Mouse (Mus musculus) hematopoietic stem cell, adult 5-6 weeks (primary cell): ENCODE measurements at regions not wholly inside any gene's neighbourhood (a gene's known extent, or its start where the extent isn't known, plus 50 kb on each side); places are given as distances from the start of the nearest gene placed in this dataset.
A peak's percentile ranks its signal among the peaks of the same experiment; 100 is the strongest.
"Not testable (repeated sequence)": the region's sequence is repeated elsewhere in the genome, so short reads cannot be mapped to it uniquely, and the experiment has no call there.

ENCODE experiments used
- ATAC-seq, 2 experiments: fragments of 125-278 bp in 1 of 2; replicated peaks in 1 of 2; 2 replicates each; pipeline ENCODE4 v1.8.0; 2016 to 2017; ENCODE audit warnings: inconsistent platforms in 2 of 2, mild to moderate bottlenecking in 2 of 2, moderate number of reproducible peaks in 2 of 2, low read depth in 1 of 2, moderate TSS enrichment in 1 of 2; ENCODE audit not compliant: low FRiP score in 2 of 2, poor library complexity in 2 of 2, severe bottlenecking in 2 of 2, insufficient read depth in 1 of 2, low TSS enrichment in 1 of 2

DNA sequence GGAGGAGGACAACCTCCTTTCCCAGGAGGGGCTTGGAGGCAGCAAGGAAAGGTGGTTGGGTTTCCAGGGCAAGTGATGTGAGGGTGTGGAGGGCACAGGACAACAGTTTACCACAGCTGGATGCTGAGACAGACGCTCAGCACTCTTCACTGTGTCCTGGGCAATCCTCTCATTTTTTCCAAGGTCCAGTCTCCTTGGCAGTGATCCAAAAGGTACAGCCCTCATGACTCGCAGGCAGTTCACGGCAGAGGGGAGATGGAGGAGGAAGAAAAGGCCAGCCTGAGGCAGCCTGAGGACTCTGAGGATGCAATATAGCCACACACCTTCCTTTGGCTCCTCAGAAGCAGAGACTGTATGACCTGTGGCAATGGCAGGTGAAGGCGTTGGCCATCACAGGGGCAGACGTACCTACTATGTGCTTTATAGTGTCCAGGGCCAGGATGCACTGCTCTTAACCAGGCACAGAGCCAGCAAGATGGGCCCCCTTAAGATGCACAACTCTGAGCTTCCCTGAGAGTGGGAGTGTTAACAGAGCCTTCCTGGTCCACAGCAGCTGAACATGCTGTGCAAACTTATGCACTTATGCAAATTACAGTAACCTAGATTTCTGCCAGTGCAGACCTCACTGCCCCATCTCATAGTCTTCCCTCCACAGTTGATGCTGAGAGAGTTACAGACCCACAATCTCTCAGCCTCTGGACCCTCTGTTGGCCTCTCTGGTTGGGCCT is 181.2 kb downstream of the Glrx3 start:
- ATAC-seq, result no peak

DNA sequence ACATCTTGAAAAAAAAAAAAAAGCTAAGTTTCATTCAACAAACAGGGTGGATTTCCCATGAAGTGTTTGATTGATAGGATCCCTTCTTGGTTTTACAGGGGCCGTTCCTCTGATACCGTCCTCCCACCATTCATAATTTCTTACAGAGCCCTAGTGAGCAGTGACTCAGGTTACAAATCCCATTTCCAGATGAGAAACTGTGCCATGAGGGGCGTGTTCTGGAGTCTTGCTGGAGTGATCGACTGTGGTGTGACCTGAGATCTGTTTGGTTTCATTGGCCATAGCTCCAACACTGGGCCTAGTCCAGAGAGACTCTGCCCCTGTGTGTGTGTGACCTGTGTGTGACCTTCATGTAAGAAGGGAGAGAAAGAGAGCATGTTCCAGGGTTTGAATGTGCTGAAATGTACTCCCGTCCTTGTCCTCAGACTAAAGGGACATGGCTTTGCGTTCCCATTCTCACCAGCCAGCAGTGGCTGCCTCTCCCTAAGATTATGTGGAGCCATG is 181.9 kb downstream of the Glrx3 start:
- ATAC-seq, result no peak

DNA sequence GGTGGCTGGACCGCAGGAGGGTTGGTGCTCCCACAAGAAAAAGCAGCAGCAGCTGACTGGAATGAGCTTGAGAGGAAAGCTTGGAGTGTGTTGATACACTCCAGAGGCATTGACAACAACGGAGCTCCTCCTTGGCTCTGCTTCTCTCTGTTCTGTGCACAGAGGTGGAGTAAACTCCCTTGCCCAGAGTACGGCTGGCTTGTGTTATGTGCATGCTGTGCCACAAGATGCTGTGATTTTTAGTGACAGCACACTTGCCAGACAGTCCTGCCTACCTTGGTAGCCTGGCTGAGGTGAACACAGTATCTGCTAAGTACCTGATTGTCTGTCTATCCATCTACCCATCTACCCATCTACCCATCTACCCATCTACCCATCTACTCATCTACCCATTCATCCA is 190.9 kb downstream of the Glrx3 start:
- ATAC-seq, result no peak

DNA sequence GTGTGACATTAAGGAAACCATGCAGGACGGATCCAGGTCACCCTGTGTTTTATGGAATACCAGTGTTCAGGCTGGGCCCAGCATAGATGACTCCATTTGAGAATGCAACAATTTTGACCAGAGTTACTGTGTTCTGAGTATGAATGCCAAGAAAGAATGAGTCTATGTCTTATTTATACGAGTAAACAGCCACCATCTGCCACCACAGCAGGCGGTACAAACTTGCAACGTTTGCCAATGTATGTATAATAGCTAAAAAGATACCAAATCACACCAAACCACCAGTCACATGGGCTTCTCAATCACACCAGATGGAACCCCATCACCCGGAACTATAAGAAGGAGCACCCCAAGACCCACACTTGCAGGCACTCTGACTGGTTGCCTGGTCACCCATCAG is 192.1 kb downstream of the Glrx3 start:
- no peak for ATAC-seq

DNA sequence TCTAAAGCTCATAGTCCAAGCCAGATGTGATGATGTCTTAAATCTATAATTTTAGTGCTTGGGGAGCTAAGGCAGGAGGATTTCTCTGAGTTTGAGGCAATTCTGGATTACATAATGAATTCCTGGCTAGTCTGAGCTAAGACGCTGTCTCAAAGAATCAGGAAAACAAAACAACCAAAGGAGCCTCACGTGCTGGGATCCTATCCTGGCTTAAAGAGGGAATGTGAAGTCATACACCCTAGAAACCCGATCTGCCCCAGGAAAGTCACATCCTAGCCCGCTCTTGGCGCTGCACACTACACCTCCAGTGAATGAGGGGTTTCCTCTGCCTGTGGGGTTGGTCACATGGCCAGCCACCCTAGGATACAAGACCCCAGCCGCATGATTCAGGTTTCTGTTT is 211.2 kb downstream of the Glrx3 start:
- ATAC-seq, result no peak

DNA sequence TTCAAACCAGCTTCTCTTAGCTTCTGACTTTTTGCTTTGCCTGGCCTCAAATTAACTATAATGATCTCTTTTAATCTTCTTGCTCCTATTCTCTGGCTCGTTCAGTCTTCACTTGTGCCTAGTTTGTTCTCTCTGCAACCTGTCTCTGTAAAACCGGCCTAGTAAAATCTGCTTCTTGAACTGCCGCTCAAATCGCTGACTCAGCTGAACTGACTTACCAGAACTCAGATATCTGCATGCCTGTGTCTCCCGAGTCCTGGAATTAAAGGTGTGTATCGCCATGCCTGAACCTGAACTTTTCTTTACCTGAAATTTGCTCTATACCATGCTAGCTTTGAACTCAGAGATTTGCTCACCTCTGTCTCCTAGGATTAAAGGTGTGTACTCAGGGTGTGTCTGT is 212.2 kb downstream of the Glrx3 start:
- no peak for ATAC-seq

DNA sequence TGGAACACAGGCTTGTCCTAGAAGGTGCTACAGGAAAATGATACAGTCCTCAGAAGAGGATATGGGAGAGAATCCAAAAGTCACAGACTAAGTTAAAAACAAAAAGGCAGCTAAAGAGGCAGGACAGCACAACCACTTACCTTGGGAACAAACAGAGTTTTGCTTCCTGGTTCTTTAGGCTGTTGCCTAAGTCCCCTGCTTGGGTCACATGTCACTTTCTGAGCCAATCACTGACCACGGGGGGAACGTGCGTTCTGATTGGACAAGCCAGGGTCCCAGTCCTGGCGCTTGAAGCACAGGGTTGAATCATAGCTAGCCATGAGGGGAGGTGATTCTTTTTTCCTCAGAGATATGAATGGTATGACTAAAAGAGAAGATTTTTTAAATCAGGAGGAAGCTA is 216.4 kb downstream of the Glrx3 start:
- no peak for ATAC-seq

DNA sequence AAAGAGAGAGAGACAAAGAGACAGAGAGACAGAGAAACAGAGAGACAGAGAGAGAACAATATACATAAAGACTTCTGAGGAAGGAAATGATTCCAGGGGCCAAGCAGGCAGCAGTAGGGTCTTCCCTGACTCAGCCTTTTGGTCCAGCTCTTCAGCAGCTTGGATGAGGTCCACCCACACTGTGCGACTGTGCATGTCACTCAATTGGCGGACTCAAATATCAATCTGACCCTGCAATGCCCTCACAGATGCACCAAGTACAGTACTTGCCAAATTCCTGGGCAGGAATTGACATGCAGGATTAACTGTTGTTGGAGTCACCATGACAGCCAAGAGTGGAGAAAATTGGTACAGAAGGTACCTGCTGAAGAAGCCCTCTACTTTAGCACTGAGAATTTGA is 229.8 kb downstream of the Glrx3 start:
- ATAC-seq, result no peak

DNA sequence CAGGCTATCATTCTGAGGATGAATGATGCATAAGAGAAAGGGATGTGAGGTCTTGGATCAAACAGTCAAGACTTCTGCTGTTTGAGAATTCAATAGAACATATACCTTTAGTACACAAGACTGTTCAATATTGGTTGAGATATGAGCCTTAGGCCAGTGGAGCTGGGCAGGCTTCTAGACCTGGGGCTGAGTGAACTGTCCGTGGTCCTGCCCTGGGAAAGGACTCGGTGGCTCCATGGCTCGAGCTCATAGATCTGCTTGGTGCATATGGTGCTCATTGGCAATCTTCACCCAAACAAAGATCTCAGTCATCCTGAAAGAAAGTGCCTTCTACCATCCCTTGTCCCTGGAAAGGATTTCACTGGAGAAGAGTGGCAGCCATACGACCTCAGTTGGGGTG is 233.7 kb downstream of the Glrx3 start:
- ATAC-seq, result no peak

DNA sequence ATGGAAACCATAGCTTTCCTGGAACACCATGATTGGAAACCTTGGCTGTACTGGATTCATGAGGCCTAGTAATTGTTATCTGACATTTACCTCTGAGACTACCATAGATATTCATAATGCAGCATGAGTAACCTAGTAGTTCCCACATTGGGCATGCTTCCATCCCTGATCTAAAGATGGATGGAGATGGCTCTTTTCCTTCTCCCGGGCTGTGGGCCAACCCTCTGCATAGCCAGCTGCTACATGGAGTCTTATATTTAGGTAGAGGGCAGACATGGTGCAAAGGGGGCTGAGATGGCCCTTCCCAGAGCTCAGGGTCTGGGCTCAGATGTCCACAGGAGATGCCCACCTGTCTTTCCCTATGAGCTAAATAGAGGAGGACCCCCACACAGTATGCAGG is 237.2 kb downstream of the Glrx3 start:
- ATAC-seq, result no peak

DNA sequence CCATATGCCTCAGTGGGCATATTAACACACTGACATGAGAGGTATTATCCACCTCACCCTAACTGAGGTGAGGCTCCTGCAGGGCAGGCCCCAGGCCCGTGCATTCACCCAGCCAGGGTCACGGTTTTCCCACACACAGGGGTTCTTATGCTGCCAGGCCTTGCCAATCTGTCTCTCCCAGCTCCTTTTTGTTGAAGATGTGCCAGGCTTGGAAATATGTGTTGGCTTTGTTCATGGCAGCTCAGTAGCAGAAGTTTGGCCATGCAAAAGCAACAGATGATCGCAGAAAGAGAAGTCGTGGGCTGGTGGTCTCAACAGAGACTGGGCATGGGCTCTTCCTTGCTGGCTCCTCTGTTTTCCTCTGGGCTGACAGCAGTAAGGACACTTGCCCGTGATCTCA is 238.0 kb downstream of the Glrx3 start:
- ATAC-seq, result no peak

DNA sequence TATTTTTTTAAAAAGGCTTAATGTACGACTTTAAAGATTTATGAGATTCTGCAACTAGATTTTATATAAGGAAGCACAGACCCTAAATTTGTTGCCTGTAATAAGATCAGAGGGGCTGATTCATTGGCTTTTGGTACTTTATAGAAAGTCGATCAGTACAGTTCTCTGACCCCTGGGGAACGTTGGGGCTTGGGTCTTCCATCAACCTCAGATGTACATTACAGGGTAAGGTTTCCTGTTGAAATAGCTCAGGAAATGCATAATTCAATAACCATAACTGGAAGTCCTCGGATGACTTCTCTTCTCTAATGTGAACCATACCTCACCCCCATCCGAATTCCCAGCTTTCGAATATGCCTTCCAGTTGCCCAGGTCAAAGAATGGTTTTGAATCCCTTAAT is 247.4 kb downstream of the Glrx3 start:
- ATAC-seq, result no peak

DNA sequence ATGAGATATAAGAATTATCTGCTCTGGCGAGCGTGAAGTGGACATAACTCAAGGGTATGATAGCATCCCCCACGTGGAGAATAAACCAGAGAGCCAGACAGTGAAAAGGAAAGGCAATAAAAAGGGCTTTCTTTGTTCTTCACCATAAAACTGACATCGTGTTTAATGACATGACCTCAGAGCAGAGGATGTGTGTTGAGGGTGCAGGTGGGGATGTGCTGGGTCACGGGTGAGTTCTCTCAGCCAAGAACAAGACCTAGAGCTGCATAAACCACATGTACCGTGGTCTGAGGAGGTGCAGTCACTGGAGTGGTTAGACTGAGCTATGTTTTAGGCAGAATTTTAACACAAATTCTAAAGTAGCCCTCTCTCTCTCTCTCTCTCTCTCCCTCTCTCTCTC is 247.9 kb downstream of the Glrx3 start:
- no peak for ATAC-seq

DNA sequence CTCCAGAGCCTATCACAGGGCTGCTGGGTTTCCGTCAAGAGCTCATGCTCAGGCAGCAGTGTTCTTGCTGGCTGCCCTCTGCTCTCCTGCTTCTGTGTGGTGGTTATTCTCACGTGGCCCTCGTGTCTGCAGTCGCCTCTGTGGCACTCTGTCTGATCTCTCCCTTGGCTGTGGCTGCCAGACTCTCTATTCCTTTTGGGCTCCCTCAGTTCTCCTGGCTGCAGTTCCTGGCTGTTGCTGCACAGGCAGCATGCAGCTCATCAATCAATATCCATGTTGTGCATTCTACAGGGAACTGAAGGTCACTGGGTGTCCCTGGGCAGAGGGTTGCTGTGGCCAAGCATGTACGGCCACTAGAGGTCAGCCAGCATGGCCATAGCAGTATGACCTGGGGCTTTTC is 259.4 kb downstream of the Glrx3 start:
- ATAC-seq, result no peak

DNA sequence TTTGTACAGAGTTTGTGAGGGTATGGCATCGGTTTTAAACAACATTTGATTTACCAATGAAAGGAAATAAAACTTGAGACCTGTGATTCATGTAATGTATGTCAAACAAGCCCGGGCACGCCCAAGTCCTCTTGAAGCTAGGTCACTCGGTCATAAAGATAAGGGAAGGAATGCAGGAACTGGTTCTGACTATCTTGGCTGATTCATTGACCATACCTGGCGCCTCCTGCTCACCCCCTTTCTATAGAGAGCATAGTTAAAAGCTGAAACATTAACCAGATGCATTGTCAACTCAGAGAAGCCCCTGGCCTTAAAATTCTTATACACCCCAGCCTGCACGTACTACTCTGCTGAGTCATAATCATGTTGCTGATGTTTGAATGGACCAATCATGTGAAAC is 261.1 kb downstream of the Glrx3 start:
- ATAC-seq, result not testable (repeated sequence)

DNA sequence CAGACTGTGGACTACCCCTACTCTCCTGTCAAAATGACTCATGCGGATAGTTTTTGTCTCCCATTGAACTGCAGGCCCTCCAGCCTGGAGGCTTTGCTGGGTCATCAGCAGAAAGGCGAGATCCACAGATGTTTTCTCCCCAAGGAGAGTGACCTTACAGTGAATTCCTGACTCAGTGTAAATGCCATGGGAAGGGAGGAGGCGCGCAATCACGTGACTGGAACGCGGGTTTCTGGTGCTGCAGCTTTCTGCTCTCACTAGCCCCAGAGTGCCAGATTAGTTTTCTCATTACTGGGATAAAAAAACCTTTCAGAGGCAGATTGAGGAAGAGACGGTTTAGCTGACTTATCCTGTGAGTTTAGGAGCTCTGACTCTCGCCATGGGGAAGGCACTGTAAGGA is 275.4 kb downstream of the Glrx3 start:
- ATAC-seq, result no peak

DNA sequence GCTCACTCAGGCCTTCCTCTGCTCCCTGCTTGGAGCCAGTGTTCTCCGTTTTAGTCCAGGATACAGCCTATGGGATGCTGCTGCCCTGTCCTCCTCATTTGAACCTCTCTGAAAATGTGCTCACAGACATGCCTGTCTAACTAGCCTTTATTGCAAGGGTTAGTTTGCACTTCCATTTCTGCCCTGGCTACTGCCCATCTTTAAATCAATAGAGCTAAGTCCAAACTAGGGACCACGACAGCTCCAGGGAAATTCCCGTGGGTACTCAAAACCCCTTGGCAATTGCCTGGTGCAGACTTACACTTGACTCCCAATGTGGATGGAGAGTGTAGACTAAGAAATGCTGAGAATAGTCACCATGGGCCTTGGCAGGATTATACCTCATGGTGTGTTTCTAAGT is 276.4 kb downstream of the Glrx3 start:
- no peak for ATAC-seq

DNA sequence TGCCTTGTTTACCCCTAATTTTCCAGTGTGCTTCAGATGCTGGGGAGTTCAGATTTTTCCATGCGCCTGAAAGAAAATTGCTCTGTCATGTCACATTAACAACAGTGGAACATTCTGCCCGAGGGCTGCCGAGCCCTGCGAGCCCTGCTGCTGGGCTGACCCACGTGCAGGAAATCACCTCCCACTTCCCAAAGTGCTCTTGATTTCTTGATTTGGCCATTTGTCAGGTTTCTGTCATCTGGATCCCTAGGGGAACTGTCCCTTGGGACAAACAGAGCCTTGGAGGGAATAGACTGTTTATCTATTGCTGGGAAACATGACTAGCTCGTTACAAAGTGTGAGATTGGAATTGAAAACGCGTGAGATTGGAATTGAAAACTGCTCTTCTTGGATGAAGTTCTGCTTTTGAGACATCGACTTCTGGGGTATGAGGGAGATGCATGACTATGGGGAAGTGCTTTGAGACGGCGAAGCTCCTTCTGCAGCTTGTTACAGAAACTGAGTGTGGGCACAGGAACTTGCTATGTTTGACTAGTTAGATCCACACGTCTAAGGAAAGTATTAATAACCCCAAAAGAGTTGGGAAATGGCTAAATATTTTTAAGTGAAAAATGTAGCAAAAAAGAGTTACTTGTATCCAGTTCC is 277.0 kb downstream of the Glrx3 start:
- ATAC-seq, result peak; percentile 62 to 78
